Mouse (Mus musculus): ENCODE results near the gene Fam161a. TPM values are rescaled to one million over a fixed set of nuclear protein-coding genes. Genes with fewer than 3 reads are reported as not detected.

Gene Fam161a
- total and polyA plus RNA-seq, 2 experiments from 2014 or later, result 5.4 to 6.1 TPM

DNA sequence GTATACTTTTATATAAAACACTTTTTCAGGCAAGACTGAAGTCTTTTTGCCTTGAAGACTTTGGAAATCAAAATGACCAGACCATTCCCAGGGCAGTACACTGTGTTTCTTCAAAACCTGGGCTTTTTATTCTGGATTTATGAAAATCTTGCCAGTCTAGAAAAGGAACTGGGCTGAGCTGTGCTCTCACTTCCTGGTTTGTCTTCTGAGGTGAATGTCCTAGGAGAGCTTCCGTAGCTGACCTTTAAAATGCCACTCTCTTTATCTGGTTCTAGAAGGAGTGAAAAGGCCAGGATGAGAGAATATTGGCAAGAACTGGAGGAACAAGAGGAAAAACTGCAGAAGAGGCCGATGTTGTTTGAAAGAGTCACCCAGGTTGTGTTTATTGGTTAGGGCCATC lies 15.8 kb downstream of the Fam161a start:
- Histone ChIP-seq H3K27ac (ENCODE audit: low read depth, low read length) (no peak overlapping the region), H3K9ac (replicated peaks; ENCODE audit: low read length, poor library complexity, severe bottlenecking) (no peak overlapping the region), H3K4me2 (ENCODE audit: low read depth, low read length, poor library complexity, severe bottlenecking) (no peak overlapping the region), H3K9me3 (ENCODE audit: low read length) (no peaks in the 10 kb centered on the region), H3K4me3 (ENCODE audit: low read depth, low read length) (no peak overlapping the region), H3K4me1 (ENCODE audit: insufficient read depth, low read length) (no peaks in the 10 kb centered on the region), H3K27me3 (ENCODE audit: insufficient read depth, low read length) (no peaks in the 10 kb centered on the region), H3K36me3 (ENCODE audit: insufficient read depth, low read length) (no peaks in the 10 kb centered on the region)
- TF ChIP-seq CTCF (IDR thresholded peaks at IDR 0.05), result no peak
- 93% methylated on average over 2 of the region's 2 CpGs for WGBS
- DNase-seq (ENCODE audit: low spot score) (no peak), ATAC-seq (ENCODE audit: low FRiP score) (no peak)

DNA sequence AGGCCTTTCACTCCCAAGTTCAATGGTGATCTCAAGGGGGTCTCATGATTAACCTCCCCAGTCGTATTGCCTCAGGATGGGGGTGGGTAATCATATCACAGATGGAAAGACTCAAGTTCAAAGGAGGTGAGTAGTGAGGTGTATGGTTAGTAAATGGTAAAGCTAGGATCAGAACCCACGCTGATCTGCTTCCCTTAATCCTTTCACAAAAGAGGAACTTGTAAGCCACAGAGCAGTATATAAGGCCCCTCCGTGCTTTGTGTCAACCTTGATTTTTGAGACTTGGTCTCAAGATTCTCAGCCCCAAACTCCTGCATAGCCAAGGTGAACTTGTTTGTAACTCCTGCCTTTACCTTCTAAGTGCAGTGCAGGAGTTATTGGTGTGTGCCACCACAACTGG lies 16.8 kb downstream of the Fam161a start:
- no peaks in the 10 kb centered on the region for H3K36me3 ChIP-seq (ENCODE audit: insufficient read depth, low read length)
- no peaks in the 10 kb centered on the region for H3K27me3 ChIP-seq (ENCODE audit: insufficient read depth, low read length)
- no peak overlapping the region for H3K4me3 ChIP-seq (ENCODE audit: low read depth, low read length)
- H3K4me1 ChIP-seq (ENCODE audit: insufficient read depth, low read length), result no peaks in the 10 kb centered on the region
- no peak for TF ChIP-seq CTCF (IDR thresholded peaks at IDR 0.05)
- no peak overlapping the region for H3K9ac ChIP-seq (replicated peaks; ENCODE audit: low read length, poor library complexity, severe bottlenecking)
- no peak overlapping the region for H3K4me2 ChIP-seq (ENCODE audit: low read depth, low read length, poor library complexity, severe bottlenecking)
- 42% methylated on average over 3 of the region's 3 CpGs for WGBS
- DNase-seq (ENCODE audit: low spot score), result no peak
- no peaks in the 10 kb centered on the region for H3K9me3 ChIP-seq (ENCODE audit: low read length)
- H3K27ac ChIP-seq (ENCODE audit: low read depth, low read length), result no peak overlapping the region
- no peak for ATAC-seq (ENCODE audit: low FRiP score)

DNA sequence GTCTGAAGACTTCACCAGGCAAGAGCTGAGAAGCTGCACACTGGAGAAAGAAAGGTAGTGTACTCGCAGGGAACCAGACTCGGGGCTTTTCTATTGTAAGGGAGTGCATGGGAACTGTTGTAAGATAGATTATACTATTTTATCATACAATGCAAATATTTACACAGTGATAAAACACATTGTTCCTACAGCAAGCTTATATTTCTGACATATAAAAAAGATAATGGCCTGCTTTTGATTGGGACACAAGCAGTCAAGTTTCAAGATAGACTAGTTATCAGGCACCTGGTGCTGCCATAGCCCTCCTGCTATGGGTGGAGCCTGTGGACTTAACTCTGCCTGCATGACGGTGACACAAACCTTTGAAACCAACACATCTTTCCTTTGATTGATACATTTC lies 21.6 kb downstream of the Fam161a start:
- no peaks in the 10 kb centered on the region for H3K9me3 ChIP-seq (ENCODE audit: low read length)
- no peaks in the 10 kb centered on the region for H3K27me3 ChIP-seq (ENCODE audit: insufficient read depth, low read length)
- H3K4me3 ChIP-seq (ENCODE audit: low read depth, low read length), result no peak overlapping the region
- no peak for ATAC-seq (ENCODE audit: low FRiP score)
- H3K36me3 ChIP-seq (ENCODE audit: insufficient read depth, low read length), result no peaks in the 10 kb centered on the region
- H3K27ac ChIP-seq (ENCODE audit: low read depth, low read length), result no peak overlapping the region
- DNase-seq (ENCODE audit: low spot score), result no peak
- WGBS, result 67% methylated on average over 3 of the region's 3 CpGs
- no peak overlapping the region for H3K9ac ChIP-seq (replicated peaks; ENCODE audit: low read length, poor library complexity, severe bottlenecking)
- no peaks in the 10 kb centered on the region for H3K4me1 ChIP-seq (ENCODE audit: insufficient read depth, low read length)
- no peak for TF ChIP-seq CTCF (IDR thresholded peaks at IDR 0.05)
- H3K4me2 ChIP-seq (ENCODE audit: low read depth, low read length, poor library complexity, severe bottlenecking), result no peak overlapping the region

DNA sequence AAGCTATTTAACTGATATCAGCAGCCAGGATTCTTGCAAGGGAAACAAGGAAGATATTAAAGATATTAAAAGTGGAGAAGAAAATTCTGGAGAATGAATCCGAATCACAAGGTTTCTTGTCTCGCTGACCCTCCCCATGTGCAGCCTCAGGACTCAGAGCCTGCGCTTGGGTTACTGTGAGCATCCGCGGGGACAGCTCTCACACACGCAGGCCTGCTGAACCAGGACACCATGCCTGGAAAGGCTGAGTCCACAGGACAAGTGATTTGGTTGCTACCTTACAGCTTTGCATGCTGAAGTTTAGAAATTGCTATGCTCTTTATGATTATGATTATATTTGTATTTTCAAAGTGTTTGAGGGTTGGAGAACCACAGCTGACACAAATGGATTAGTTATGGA lies 22.1 kb downstream of the Fam161a start:
- Histone ChIP-seq H3K9ac (replicated peaks; ENCODE audit: low read length, poor library complexity, severe bottlenecking) (no peak overlapping the region), H3K4me2 (ENCODE audit: low read depth, low read length, poor library complexity, severe bottlenecking) (no peak overlapping the region), H3K27me3 (ENCODE audit: insufficient read depth, low read length) (no peaks in the 10 kb centered on the region), H3K4me1 (ENCODE audit: insufficient read depth, low read length) (no peaks in the 10 kb centered on the region), H3K9me3 (ENCODE audit: low read length) (no peaks in the 10 kb centered on the region), H3K27ac (ENCODE audit: low read depth, low read length) (no peak overlapping the region), H3K4me3 (ENCODE audit: low read depth, low read length) (no peak overlapping the region), H3K36me3 (ENCODE audit: insufficient read depth, low read length) (no peaks in the 10 kb centered on the region)
- DNase-seq (ENCODE audit: low spot score) (no peak), ATAC-seq (ENCODE audit: low FRiP score) (no peak)
- WGBS, result 80% methylated on average over 6 of the region's 6 CpGs
- TF ChIP-seq CTCF (IDR thresholded peaks at IDR 0.05), result no peak

DNA sequence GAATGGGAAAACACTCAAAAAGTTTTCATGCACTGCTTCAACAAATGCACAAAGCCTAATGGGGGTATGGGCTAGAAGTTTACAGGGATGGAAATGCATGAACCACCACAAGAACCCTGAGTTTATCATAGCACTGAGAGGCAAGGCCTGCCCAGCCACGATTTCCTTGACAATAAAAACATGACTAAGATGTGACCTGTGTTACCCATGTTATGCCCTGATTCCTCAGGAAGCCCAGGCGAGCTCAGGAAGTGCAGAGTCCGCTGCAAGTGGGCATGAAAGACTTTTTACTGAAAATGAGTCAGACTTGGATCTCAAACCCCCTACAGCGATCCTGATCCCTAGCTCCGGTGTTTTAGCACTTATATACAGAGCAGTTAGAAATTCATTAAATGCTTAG lies 39.9 kb downstream of the Fam161a start:
- ATAC-seq (ENCODE audit: low FRiP score), result no peak
- WGBS, result 67% methylated on average over 5 of the region's 5 CpGs
- no peak overlapping the region for H3K4me3 ChIP-seq (ENCODE audit: low read depth, low read length)

DNA sequence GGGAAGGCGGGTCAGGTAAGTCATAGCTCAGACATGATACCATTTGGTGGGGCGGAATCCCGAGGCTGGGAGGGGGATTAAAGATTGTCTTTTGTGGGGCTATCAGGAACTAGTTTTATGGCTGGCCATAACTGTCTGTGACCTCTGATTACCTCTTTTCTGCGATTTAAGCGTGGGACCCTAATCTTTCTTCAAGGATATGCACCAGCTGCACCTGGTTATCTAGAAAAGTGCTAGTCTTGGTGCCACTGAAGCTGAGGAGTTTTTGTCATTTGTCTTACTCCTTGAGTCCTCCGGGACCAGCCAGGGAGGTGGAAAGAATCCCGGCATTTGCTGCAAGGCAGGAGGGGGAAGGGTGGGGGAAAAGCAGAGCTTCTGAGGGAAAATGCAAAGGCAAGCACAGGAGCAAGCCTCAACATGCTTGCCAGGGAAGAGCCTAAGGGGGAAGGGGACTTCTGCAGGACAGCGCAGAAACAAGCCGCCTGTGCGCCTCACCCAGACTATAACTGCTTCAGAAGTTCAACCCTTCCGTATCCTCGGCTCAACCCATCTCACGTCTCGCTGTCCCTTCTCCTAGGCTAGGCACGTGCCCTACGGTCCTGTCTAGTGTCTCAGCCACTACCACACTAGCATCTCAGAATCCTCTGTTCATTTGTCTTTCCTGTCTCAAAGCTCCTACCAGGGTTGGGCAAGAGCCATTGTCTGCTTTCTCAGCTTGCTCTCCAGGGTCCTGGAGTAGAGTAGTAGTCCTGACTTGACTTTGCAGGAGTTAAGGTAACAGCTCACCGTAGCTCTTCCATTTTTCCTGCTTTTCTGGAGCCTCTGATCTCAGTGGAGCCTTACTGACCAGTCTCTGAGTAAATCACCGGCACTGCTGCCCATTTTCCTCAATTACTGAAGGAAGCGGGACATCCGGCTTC lies 40.6 kb downstream of the Fam161a start:
- Histone ChIP-seq H3K27me3 (ENCODE audit: insufficient read depth, low read length) (no peaks in the 10 kb centered on the region), H3K4me2 (ENCODE audit: low read depth, low read length, poor library complexity, severe bottlenecking) (no peak overlapping the region), H3K9ac (replicated peaks; ENCODE audit: low read length, poor library complexity, severe bottlenecking) (no peak overlapping the region), H3K27ac (ENCODE audit: low read depth, low read length) (no peak overlapping the region), H3K4me3 (ENCODE audit: low read depth, low read length) (no peak overlapping the region), H3K4me1 (ENCODE audit: insufficient read depth, low read length) (peaks cover 3% of the 10 kb centered on the region; the same call in 1 of the 2 replicates), H3K9me3 (ENCODE audit: low read length) (no peaks in the 10 kb centered on the region), H3K36me3 (ENCODE audit: insufficient read depth, low read length) (no peaks in the 10 kb centered on the region)
- ATAC-seq (ENCODE audit: low FRiP score) (no peak), DNase-seq (ENCODE audit: low spot score) (no peak)
- WGBS, result 52% methylated on average over 20 of the region's 20 CpGs
- TF ChIP-seq CTCF (IDR thresholded peaks at IDR 0.05), result no peak

More for the DNA sequence above, 39.9 kb downstream of the Fam161a start:
- H3K27me3 ChIP-seq (ENCODE audit: insufficient read depth, low read length), result no peaks in the 10 kb centered on the region
- H3K9me3 ChIP-seq (ENCODE audit: low read length), result no peaks in the 10 kb centered on the region
- no peak overlapping the region for H3K9ac ChIP-seq (replicated peaks; ENCODE audit: low read length, poor library complexity, severe bottlenecking)
- TF ChIP-seq CTCF (IDR thresholded peaks at IDR 0.05), result no peak
- no peak for DNase-seq (ENCODE audit: low spot score)
- H3K27ac ChIP-seq (ENCODE audit: low read depth, low read length), result no peak overlapping the region
- no peaks in the 10 kb centered on the region for H3K36me3 ChIP-seq (ENCODE audit: insufficient read depth, low read length)
- H3K4me2 ChIP-seq (ENCODE audit: low read depth, low read length, poor library complexity, severe bottlenecking), result no peak overlapping the region
- peaks cover 3% of the 10 kb centered on the region; the same call in 1 of the 2 replicates for H3K4me1 ChIP-seq (ENCODE audit: insufficient read depth, low read length)
